Mouse (Mus musculus) frontal cortex, postnatal 25 days (tissue): Measurements from ENCODE around the gene Esrra.

Source experiments
- DNase-seq, 2 experiments: peaks; one replicate each; pipeline ENCODE4 v3.0.0; 2022; ENCODE audit warnings: low spot score in 2 of 2

Gene Esrra

DNA sequence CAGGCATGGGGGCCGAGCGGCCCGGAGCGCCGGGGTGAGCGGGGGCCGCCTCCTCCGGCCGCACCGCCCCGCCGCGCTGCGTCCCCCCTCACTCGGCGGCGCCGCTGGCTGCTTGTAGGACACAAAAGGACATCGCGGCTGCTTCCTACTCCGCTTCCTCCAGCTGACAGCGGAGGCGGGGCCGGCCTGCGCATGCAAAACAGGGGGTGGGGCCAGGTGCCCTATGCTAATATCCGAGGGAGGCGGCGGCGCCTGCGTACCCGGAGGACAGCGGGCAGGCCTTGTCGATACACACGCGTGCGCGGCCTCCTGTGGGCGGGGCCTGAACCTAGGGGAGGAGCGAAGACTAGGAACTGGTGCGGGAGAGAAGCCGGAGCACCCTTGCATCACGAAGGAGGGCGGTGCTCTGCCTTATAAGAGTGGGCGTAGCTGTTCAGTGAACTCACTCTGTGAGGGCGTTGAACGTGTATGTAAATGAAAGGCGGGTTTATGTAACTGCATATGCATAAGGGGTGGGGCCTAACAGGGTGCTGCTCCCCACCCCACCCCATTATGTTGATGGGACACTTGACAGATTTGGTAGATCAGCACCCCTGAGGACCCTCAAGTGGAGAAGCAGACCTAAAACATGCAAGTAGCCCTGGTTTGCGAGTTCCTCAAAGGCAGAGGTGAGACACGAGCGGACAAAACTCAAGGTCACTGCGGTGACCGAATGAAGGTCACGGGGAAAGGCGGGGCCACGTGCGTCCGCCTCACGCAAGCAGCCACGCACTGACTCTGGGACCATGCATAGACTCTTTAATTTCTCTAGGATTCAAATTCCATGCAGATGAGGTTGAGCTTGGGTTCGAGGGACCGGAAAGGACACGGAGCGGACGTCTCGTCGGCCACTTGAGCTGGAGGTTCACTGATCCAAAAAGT is at the start of gene Esrra:
TSS of gene Esrra (minus strand) at position 167 of the 921 bp plus-strand sequence.
- DNase-seq = peak; percentile 97 to 99

DNA sequence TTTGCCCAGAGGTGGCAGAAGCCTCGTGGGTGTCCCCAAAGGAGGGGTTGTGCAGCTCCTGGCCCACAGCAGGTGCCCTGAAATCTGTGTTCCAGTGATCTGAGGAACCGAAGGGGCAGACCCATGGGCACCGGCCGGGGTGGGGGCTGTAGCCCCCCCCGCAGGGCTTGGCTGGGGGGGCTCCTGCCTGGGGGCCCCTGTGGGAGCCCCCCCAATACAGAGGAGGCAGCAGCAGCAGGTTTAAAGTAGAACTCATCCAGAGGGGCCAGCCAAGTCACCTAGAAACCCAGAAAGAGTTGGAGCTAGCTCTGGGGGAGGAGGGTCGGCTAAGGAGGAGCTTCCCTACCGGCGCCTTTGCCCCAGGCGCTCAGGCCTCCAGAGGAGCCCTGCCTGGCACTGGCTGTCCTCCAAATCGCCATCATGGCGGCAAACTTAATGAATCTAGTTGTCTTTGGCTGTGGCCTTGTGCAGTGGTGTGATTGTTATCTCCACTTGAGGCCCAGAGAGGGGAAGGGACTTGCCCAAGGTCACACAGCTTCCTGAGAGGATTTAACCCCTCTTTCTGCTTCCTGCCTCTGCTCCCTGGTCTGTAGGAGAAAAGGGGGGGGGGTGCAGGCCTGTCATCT is 49.0 kb upstream of the Esrra start:
- DNase-seq = no peak

DNA sequence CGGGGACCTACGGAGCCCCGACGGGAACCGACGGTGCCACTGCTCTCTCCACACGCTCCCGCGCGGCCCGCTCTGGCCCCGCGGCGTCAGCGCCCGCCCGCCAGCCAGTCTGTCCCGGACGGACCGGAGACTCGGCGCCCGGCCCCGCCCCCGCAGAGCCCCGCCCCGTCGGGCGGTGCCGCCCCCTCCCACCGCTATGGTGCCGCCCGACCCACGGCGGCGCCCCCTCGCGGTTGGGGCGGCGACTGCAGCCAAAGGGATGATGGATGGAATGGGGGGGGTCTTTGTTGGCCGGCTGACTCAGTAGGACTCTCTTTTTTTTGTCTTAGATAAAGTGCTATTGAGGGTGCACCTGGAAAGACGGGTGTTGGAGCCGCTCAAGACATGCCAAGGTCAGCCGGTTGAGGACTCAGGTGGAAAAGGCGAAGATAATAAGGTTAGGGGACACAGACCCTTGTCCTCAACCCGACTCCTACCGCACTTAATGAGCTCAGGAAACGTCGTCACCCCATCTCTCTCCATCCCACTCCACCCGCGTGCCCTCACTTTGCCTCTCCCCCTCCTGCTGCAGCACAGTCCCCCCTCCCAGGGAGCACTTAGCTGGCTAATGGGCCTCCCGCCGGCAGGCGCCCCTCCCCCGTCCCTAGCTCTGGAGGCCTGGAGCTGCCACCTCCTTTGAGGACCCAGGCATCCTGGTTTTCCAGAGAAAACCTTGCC is 48.2 kb upstream of the Esrra start:
- no peak for DNase-seq

DNA sequence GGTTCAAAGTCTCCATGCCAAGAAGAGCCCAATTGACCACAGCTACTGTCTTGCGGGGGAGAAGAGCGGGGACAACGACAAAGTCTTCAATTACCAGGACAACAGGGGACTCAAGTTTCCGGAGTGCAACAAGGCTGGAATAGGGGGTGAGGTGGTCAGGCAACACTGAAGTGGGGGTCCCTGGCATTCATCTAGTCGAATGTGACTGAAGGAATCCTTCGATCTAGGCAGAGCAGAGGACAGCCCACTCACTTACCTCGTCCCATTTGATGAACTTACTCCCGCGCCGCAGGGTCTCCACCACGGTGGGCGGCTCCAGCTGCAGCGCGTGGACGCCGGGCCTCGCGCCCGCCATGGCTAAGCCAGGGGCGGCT is 47.7 kb upstream of the Esrra start:
- DNase-seq = no peak

DNA sequence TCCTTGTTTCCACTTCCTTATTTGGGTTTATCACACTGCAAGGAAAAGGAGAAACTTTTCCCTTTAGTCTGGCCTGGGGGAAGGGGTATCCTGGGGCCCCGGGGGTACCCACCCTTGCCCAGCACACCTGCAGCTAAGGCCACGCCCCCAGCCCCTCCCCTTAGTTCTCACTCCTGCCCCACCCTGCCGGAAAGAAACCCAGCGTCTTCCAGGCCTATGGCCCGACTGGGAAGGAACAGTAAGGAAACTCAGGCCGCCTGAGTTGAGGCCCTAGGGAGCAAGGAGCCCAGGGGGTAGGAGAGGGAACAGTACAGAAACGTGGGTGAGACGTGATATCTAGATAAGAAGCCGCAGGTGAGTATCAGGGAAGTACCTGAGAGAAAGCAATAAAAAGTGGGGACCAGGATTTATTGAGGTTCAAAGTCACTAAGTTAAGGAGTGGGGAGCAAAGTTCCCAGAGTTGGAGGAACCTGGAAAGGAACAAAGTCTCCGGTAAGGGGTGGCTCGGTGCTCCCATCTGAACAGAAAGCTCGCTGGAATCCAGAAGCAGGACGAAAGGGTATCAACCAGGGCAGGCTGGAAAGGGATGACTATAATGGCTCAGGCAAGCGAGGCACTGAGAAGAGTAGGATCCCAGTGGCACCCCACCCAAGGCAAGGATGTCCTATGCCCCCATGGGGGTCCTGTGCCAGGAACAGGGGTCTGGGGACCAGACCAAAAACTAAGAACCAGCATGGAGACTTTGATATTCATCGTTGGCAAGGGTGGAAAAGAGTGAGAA is 47.1 kb upstream of the Esrra start:
- no peak for DNase-seq

DNA sequence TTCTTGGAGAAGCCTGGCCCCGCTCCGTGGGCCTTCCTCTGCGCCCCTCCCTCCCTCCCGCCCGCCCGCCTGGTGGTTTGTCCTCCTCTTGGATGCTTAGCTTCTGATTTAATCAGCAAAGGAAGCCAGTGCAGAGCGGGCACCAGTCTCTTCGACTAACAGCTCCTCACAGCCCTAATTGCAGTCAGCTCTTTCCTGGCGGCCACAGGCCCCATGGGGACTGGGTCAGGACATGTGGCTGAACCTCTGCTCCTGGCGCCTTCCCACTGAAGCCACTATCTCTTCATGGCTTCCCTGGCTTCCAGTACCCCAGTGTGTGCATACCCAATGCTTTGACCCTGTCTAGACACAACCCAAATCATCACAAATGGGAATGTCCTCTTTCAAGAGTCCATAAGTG is 34.8 kb upstream of the Esrra start:
- no peak for DNase-seq

DNA sequence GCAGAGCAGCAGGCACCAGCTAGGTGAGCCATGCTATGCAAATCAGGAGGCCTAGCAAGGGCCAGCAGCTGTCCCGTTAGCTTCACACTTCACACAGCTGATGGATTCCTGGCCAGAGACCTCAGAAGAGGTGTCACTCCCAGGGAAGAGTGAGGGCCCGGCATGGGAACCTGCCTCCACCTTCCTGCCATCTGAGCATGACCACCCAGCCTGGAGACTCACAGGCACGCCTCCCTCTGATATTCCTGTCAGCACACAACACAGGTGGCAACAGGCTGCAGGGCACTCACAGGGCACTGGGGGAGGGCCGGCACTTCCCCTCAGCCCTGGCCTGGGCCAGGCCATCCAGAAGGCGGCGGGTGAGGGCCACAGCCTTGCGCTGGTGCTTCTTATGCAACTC is 33.8 kb upstream of the Esrra start:
- DNase-seq = no peak

DNA sequence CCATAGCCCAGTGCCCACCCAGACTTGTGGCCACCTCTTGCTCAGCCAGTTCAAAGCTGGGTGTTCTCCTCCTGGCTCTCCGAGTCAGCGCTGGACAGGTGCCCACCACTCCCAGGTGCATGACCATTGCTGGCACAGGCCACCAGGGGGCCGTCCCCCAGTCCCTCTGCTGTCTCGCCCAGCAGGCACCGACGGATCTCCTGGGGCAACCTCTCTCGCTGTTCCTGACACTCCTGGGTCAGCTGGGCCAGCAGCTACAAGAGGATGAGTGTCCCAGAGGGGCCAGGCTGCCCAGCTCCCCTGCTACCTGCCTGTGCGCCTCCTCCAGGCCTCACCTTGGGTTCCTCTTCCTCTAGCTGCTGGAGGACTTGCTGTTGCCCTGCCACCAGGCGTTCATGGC is 32.4 kb upstream of the Esrra start:
- DNase-seq = no peak

DNA sequence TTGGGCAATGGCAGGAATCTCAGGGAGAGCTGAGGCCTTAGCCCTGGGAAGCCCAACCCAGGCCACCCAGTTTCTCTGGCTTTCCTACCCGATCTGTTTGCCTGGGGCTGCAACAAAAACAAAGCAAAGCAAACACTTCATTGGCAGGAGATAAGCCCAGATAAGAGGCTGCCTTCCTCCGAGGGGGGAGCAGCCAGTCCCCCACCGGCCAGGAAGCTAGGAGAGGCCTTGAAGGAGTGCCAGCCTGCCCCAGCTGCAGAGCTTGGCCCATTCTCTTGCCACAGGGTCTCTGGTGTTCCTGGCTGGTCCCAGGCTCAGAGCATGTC is 31.1 kb upstream of the Esrra start:
- DNase-seq = no peak

DNA sequence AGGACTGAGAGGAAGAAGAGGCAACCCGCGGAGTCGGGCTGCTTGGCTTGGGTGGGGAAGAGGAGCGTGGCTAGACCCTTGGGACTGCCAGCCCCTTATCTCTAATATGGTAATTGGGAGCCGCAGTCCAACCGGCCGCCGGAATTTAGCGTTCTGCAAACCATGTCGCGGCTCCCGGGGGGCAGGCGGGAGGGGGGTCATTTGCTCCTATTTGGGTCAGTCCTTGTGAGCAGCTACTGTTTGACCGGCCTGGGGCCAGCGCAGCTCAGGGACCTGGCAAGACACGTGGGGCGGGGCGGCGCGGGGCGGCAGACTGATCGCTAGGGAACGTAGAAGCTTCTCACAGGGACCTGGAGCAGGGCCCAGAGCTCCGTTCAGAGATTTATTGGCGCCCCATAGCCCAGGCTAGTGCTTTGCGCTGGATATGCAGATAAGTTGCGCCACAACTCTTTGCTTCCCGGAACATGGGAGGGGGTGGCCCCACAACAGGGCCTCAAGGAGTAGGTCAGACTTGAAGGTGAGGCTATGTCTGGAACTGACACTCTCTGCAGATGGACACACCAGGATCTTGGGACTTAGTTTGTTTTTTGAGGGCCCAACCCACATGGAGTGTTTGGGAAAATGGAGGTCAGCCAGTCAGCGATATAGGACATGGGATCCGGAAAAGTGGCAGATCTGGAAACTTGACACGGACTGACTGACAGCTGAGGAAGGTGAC is 30.5 kb upstream of the Esrra start:
- peak; percentile 50 to 53 for DNase-seq

DNA sequence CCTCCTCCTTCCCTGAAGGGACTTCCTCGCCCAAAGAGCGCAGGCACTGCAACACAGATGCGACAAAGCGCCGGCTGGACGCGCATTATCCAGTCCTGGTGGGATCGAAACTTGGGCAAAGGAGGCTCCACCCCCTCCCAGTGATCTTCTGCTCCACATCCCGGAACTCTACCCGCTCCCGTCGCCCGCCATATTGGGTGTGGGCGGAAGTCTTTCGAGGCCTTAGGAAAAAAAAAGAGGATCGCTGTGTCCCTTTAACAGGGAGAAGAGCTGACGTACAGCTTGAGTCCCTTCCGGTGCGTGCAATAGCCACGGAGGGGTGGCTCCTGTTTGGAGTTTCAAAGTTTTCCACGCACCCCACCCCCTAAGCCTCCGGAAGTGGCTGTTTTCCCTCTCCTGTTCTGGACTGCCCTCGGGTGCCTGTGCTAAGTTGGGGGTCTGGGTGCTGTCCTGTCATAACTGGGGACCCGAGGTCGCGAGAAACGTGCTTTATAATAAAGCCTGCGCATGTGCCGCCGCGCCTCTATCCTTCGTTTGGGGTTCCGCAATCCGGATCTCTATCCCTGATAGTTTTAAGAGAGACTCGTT is 29.9 kb upstream of the Esrra start:
- DNase-seq = peak; percentile 80 to 82

DNA sequence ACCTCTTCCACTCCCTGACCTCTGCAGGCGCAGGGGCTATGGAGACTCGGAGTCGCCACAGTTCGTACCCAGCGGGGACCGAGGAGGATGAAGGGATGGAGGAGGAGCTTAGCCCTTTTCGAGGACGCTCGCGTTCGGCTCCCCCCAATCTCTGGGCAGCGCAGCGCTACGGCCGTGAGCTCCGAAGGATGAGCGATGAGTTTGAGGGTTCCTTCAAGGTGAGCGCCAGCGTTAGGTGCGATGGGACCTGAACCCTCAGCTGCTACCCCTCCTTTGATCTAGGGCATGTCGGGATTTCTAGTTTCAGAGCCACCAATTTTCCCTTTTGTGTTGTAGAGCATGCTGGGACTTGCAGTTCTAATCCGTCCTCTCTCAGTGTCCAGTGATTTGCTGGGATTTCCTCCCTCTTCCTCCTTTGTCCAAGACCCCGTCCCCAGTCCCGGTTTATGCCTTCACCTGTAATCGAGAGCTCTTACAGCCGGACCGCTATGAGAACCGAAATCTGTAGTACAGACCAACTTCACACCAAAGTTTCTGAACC is 29.1 kb upstream of the Esrra start:
- peak; percentile 39 to 47 for DNase-seq

DNA sequence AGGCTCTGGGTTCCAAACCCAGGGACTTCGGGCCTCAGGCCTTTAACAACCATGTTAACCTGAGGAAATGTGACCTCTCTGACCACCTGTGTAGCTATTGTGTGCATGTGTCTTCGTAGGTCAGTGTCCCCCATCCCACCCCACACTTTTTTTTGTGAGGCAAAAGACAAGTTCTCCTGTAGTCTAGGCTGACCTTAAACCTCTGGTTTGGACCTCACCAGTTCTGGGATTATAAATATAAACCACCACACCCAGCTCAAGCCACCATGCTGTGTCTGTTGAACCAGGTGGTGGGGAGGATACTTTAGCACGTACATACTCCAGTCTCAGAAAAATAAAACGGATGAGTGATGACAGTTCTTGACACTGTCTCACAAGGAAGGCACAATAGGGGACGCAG is 28.3 kb upstream of the Esrra start:
- DNase-seq = no peak

DNA sequence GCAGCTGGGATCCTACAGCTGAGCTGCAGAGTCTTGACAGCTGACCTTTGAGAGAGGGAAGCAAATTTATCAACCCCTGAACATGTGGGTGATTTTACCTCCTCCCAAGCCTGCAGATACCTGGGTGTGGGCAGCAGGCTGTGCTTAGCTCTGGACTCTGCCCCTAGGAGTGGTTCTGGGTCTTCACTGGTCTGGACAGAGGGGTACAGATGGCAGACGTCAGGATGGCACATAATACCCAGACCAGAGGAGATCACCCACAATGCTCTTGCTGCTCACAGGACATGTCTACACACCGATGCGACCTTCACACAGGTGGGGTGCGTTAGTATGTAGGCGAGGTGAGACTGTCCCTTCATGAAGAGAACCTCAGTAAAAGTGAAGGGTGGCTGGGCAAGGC is 27.9 kb upstream of the Esrra start:
- DNase-seq = no peak

DNA sequence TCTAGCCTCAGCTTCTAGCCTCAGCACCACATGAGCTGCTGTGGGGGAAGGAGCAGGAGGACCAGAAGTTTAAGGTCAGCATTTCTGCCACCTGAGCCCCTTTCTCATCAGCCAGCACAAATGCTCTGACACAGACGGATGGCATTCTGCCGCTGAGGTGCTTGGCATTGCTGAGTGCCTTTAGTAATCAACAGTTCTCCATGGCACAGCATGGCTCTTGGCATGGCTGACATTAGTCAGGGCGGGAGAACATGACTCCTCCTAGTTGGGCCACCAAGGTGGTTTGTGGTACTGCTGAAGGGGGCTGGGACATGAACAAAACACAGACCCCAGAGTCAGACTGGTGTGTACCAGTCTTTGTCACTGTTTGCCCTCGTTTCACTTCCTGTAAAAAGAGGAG is 26.6 kb upstream of the Esrra start:
- DNase-seq = no peak

DNA sequence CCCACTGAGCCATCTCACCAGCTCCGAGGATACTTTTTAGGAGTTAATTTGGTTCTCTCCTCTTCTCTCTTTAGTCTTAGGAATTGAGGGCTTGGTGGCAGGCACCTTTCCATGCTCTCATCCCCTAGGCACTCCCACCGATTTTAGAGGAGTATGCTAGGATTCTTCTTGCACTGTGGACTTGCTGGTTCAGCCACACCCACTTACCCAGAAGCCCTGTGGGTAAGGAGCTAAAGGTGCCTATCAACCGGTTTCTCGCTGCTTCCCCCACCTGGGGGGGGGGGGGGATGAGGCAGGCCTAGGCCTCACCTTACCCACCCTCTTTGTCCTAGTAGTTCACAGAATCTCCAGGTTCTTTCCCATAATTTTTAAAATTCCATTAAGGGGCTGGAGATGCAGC is 26.1 kb upstream of the Esrra start:
- DNase-seq = no peak

DNA sequence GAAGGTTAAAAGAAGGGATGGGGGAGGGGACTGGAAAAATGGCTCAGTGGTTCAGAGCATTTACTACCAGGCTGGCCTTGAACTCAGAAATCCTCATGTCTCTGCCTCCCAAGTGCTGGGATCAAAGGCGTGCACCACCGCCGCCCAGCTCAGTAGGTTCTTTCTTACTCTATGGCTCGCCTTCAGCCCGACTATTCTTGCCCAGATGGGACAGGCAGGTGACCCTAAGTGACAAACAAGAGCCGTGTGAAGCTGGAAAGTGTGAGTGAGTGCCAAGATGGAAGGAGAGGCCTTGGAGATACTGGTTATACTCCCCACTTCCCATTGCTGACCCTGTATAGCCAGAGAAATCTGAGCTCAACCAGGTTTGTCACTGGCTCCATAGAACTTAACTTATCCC is 22.1 kb upstream of the Esrra start:
- no peak for DNase-seq

DNA sequence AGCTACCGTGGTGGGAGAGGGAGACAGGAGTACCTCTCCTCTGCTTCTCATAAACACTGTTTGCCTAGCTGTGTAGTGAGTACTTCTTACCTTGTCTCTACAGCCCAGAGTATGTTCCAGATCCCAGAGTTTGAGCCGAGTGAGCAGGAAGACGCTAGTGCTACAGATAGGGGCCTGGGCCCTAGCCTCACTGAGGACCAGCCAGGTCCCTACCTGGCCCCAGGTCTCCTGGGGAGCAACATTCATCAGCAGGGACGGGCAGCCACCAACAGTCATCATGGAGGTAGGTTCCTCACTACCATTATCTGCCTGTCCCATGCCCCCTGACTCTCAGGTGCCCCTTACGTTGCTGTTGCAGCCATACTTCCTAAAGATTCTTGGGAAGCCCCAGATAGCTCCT is 21.2 kb upstream of the Esrra start:
- DNase-seq = no peak

DNA sequence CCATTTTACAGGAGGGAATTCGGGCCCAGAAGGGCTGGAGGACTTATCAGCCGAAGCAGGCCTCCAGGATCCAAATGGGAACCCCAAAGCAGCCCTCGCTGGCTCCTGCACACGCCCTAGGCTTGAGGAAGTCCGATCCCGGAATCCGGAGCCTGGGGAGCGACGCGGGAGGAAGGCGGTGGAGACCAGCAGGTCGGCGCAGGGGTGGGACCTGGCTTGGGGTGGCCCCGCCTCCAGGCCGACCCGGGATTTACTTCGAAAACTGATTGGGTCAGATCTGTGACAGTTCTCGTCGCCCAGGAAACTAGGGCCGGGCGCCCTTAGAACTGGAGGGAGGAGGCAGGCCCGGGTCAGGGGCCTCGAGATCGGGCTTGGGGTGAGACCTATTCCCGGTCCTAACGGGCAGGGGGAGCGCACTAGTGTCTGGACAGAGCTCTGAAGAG is 20.7 kb upstream of the Esrra start, which contains the start of gene Gpr137:
TSS of gene Gpr137 (minus strand) at position 232 of the 443 bp plus-strand sequence.
- DNase-seq = peak; percentile 89
